Mouse (Mus musculus) kidney, postnatal 4 days (tissue): ENCODE measurements around the gene Fam102a.

Experiments
- DNase-seq, 2 experiments: peaks; one replicate each; pipeline ENCODE4 v3.0.0; 2021; ENCODE audit warnings: mixed read lengths in 2 of 2

Fam102a gene

DNA sequence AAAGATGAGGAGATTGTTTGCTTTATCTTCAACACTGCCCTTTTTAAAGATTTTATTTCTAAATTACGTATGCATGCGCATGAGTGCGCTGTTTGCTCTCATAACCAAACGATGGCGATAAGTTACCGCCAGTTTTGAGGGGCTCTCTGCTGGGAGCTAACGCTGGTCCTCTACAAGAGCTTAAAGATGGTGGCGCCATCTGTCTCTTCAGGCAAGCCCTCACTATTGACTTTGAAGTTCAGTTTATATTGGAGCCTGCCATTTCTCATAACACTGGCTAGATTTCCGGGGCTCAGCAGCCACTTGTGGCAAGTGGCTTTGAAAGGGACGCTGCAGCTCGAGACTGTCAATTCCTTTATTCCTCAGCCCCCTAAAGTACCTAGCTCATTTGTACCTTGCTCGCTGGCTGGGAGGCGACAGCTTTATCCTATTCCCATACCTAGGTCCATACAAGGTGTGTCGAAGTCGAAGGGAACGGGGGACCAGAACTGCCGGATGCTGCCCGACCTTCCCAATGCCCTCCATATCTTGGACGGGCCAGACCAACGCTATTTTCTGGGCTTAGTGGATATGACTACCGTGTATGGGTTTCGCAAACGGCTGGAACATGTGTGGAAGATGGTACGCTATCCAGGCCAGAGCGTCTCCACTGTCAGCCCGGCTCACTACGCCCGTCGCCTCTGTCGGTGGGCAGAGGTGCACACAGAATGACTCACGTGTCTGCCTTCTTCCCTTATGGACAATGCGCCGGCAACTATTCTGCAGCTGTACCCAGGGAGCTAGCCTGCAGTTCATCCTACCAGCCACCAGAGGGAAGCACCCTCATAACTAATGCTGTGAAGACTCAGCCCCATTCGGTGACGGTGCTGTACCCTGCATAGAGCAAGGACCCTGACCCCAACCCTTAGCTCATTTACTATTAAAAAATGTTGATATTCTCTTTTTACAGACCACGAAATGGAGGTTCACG lies 48.0 kb downstream of the Fam102a start:
- DNase-seq, result peak; percentile 81 to 86

DNA sequence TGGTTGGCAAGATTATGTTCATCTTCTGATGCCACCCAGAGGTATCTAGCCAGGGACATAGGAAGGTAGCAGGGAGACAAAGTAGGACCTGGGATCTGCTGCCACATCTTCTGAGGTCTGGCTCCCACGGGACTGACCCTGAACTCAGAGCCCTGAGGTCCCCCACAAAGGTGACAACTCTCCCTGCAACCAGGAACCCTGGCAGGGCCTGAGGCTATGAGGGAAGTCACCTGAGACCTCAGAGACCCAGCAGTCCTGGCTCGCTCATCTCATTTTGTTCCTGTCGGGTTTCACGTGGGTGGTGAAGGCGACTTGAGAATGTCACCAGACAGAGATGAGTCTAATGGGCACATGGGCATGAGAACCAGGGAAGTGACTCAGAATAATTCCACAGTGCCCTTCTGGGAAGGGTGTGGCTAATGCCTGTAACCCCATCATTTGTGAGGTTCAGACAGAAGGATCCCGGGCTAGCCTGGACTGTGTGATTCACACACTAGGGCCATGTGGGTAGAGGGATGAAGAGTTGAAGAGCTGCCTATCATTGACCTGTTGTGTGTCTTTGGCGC lies 50.1 kb downstream of the Fam102a start:
- no peak for DNase-seq

DNA sequence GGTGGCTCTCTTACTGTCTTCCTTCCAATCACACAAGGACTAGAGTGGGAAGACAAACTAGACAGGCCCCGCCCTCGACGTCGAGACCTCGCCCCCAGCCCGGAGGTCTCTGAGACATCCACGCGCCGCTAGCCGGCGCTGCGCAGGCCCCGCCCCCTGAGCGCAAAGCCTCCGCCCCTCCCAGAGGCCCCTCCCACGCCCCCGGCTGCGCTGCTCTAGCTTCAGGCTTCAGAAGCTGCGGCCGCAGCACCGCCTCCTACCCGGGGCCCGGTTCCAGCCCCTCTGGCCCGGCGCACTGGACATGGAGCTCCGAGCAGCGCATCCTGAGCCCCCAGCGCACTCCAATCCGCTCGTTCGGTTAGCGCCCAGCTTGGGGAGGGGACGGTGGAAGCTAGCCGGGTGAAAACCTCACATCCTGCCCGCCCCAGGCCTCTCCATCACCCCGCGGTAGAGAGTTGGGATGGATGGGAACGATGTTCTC lies 51.8 kb downstream of the Fam102a start, which contains the start of gene St6galnac4:
TSS of gene St6galnac4 (plus strand) at position 225 of the 481 bp plus-strand sequence.
- peak; percentile 95 to 97 for DNase-seq

DNA sequence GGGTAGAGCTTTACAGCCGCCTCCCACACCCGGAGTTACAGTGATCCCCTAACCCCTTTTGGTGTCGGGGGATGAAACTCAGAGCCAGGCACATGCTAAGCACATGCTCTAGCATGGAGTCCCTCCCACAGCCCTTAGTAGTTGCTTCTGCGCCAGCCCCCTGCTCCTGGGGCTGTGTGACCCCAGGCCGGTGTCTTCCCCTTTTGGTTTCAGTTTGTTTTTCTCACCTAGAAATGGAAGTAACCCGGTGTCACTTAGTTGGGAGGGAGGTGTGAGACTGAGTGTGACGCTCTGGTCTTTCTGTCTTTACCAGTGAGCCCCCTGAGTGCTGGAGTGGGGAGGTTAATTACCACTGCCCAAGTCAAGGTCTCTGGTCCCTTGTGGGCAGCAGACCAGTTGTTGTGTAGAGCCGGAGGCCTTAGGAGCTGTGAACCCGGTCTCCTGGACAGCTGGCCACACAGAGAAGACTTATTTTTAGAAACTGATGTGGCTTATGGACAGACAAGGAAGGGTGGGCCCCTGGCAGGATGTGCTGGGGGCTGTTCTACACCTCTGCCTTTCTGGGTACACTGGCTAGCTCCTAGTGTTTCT lies 52.7 kb downstream of the Fam102a start:
- DNase-seq, result peak in 1 of 2 experiments; percentile 40

DNA sequence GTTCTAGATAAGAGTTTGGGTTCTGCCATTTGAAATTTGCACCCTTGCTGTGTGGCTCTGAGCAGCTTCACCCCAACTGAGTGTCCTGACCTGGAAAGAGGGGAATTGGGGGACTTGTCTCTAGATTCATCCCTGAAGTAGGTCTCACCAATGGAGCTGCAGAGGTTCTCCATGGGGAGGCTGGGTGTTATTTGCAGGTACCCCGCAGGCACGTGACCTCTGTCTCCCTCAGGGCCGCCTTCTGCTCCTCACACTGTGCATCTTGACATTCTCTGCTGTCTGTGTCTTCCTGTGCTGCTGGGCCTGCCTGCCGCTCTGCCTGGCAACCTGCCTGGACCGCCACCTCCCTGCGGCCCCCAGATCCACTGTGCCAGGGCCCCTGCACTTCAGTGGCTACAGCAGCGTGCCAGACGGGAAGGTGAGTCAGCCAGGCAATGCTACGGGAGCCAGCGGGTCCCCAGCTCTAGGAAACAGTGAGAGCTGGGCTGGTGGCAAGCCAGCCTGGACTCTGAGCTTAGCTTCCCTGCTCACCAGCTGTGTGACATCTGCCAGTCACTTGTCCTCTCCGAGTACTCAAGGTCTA lies 54.2 kb downstream of the Fam102a start:
- DNase-seq, result peak; percentile 43 to 55

DNA sequence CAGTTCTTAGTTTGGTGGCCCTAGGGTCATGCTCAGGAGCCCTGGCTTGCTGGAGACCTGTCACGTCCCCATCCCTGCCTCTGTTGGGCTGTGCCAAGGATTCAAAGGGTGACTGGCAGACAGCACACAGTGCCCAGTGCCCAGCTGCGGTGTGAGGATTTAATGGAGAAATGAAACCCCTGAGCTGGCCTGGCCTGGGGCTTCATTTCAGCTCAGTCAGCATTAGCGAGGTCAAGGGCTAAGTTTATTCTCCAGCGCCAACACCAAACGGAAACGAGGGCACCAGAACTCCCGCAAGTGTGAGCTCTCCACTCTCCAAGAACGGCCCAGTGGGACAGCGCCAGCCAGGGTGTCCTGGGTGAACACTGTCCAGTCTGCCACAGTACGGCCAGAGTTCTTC lies 55.1 kb downstream of the Fam102a start:
- no peak for DNase-seq

- DNase-seq, result no peak
Measured at GRCm38 (mm10) chr2:32591249-32591648, 56.1 kb downstream of the Fam102a start.

- no peak for DNase-seq
Measured at GRCm38 (mm10) chr2:32596725-32597124, 61.6 kb downstream of the Fam102a start.

GRCm38 (mm10) chr2:32597248-32597647 lies 62.1 kb downstream of the Fam102a start:
- DNase-seq, result no peak

- DNase-seq, result no peak
Measured at GRCm38 (mm10) chr2:32597699-32598098, 62.6 kb downstream of the Fam102a start.

DNA sequence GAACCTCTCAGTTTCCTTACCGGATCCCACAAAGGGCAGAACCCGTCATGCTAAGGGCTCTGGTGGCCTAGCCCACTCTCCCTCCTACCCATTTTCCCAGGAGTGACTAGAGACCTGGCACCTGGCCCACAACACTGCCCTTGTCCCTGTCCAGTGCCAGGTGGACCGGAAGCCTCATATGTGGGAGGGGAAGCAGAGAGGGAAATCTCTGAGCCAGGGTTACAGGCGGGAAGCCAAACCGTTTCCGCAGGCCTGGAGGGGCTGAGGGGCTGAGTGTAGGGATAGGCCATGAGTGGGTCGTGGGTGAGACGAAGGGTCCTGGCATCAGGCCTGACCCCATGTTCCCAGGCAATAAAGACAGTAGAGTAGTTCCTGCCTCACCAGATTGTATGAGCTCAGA lies 63.4 kb downstream of the Fam102a start:
- peak; percentile 58 to 70 for DNase-seq

GRCm38 (mm10) chr2:32599409-32599808 lies 64.3 kb downstream of the Fam102a start, which contains the start of gene St6galnac6:
Gene St6galnac6 (plus strand): TSS chr2:32599709.
- no peak for DNase-seq

GRCm38 (mm10) chr2:32601417-32602065 lies 66.4 kb downstream of the Fam102a start:
- peak; percentile 65 to 72 for DNase-seq

DNA sequence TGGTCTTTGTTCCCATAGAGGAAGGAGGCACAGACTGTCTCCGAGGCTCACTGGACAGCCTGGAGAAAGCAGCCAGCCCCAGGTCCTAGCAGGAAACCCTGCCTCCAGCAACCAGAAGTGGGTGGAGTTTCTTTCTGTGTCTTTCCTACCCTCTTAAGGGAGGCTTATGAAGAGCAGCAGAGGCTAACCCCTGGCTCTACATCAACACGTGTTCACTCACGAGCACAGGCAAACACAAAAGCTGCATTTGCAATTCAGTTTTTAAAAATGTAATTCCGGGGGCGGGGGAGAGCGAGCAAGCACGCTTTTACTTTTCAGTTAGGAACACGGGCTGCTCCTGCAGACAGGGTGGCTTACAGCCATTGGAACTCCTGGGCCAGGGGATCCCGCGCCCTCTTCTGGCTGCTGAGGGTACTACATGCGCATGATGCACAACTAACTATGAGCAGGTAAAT lies 67.5 kb downstream of the Fam102a start:
- DNase-seq, result peak; percentile 95 to 96

DNA sequence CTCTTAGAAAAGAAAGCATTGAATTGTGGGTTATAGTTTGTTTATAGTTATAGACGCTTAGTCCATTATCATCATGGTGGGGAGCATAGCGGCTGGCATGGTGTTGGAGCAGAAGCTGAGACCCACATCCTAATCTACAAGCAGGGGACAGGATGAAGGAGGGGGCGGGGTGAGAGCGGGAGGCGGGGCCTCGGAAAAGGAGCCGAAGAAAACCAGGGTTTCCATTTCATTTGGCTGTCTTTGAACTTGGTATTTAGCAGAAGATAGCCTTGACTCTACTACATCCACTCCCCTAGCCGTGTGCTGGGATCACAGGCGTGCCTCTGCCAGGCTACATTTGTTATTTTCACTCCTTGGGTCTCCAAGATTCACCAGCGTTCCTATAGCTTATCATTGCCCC lies 69.5 kb downstream of the Fam102a start:
- no peak for DNase-seq

- DNase-seq, result peak; percentile 91 to 94
Measured at GRCm38 (mm10) chr2:32606161-32607142, 71.3 kb downstream of the Fam102a start.

DNA sequence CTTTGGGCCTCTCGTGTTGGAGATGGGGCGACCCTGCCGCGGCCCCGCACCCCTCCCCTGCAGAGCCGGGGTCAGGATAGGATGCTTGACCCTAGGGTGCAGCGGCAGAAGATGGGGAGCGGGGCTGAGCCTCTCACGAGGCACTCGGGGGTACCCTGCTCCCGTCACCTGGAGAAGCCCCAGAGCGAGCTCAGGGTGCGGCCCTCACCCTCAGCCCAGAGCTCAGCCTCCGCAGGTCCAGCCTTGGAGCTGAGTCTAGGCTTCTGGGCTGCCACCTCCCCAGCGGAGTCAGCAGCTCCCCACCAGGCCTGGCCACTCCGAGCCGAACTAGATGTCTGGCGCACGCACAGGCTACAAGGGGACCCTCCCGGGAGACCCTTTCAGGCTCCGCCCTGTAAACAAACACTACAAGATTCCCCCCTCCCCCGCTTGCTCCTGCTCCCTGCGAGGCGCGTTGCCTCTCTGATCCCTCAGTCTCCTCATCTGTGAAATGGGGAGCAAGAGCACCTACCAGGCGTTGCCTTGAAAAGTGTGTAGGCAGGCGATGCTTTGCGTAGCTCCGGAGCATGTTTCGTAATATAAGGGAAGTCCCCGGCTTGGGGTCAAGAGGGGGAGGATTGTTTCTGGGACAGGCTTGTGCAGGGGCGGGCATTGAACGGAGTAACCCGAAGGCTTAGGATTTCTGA lies 72.3 kb downstream of the Fam102a start:
- peak; percentile 63 to 72 for DNase-seq

GRCm38 (mm10) chr2:32608141-32608777 lies 73.1 kb downstream of the Fam102a start:
- peak; percentile 71 to 80 for DNase-seq

- no peak for DNase-seq
Measured at GRCm38 (mm10) chr2:32608778-32609435, 73.8 kb downstream of the Fam102a start.
